Mouse (Mus musculus) heart, embryonic 14.5 days (tissue): ENCODE measurements at regions not wholly inside any gene's neighbourhood (a gene's known extent, or its start where the extent isn't known, plus 50 kb on each side); places are given as distances from the start of the nearest gene placed in this dataset.

ENCODE experiments used
- ATAC-seq: fragments of 200-750 bp; cut with Nextera tagmentation; 2 replicates; pipeline ENCODE4 v1.8.0; 2017; ENCODE audit warnings: low read depth, moderate TSS enrichment; ENCODE audit not compliant: insufficient number of reproducible peaks, insufficient read depth, low FRiP score
- H3K27ac ChIP-seq, 2 experiments: fragments of 200-500 bp in 1 of 2; fragments of 300-500 bp in 1 of 2; sonication (generic) in 1 of 2; replicated peaks in 1 of 2; 2 replicates each; pipeline ENCODE4 v1.5.1; 2012 to 2014; ENCODE audit warnings: low read depth in 2 of 2, low read length in 2 of 2, control low read depth in 1 of 2, mild to moderate bottlenecking in 1 of 2, mixed read lengths in 1 of 2; ENCODE audit not compliant: control insufficient read depth in 1 of 2, insufficient read depth in 1 of 2
- H3K27me3 ChIP-seq: fragments of 300-500 bp; sonication (generic); 2 replicates; pipeline ENCODE4 v1.6.1; 2014; ENCODE audit warnings: mild to moderate bottlenecking, low read length, control low read depth; ENCODE audit not compliant: control insufficient read depth, insufficient read depth
- H3K36me3 ChIP-seq: fragments of 300-500 bp; sonication (generic); 2 replicates; pipeline ENCODE4 v1.6.1; 2014; ENCODE audit warnings: mild to moderate bottlenecking, control low read depth, low read length, mixed read lengths; ENCODE audit not compliant: control insufficient read depth, insufficient read depth
- H3K4me1 ChIP-seq, 2 experiments: fragments of 200-500 bp in 1 of 2; fragments of 300-500 bp in 1 of 2; sonication (generic) in 1 of 2; 2 replicates each; pipeline ENCODE4 v1.6.1; 2012 to 2014; ENCODE audit warnings: low read length in 2 of 2, control low read depth in 1 of 2, mixed read lengths in 1 of 2; ENCODE audit not compliant: control insufficient read depth in 2 of 2, insufficient read depth in 2 of 2
- H3K4me2 ChIP-seq: fragments of 300-500 bp; sonication (generic); 2 replicates; pipeline ENCODE4 v1.6.1; 2014; ENCODE audit warnings: mild to moderate bottlenecking, low read length
- H3K4me3 ChIP-seq, 2 experiments: fragments of 200-500 bp in 1 of 2; fragments of 300-500 bp in 1 of 2; sonication (generic) in 1 of 2; 2 replicates each; pipeline ENCODE4 v1.5.1; 2012 to 2014; ENCODE audit warnings: low read length in 2 of 2, mild to moderate bottlenecking in 2 of 2, control low read depth in 1 of 2, low read depth in 1 of 2, moderate library complexity in 1 of 2; ENCODE audit not compliant: control insufficient read depth in 1 of 2, insufficient read depth in 1 of 2
- H3K9ac ChIP-seq: fragments of 300-500 bp; sonication (generic); 2 replicates; pipeline ENCODE4 v1.6.1; 2014; ENCODE audit warnings: mild to moderate bottlenecking, low read length
- H3K9me3 ChIP-seq: fragments of 300-500 bp; sonication (generic); 2 replicates; pipeline ENCODE4 v1.6.1; 2016; ENCODE audit warnings: low read length, control low read depth; ENCODE audit not compliant: control insufficient read depth
- WGBS: fragments of 180-500 bp; shearing (Covaris S2); extraction: QIAGEN DNeasy Blood & Tissue Kit; methylation state at CpG from one replicate; pipeline ENCODE4 v1.1.7; 2014; 5-methylcytosine and 5-hydroxymethylcytosine counted together

- H3K9me3 ChIP-seq, result peaks cover 6% of the 10 kb centered on the region; the same call in 1 of the 2 replicates
- H3K36me3 ChIP-seq, result no peaks in the 10 kb centered on the region
- H3K4me3 ChIP-seq, result no peak overlapping the region
- H3K9ac ChIP-seq, result no peak overlapping the region
- no peak overlapping the region for H3K4me2 ChIP-seq
- WGBS, result 72% methylated on average over 2 of the region's 2 CpGs
- no peak overlapping the region for H3K27ac ChIP-seq
- H3K27me3 ChIP-seq, result no peaks in the 10 kb centered on the region
- H3K4me1 ChIP-seq, result no peaks in the 10 kb centered on the region
- ATAC-seq, result no peak
Measured at GRCm38 (mm10) chr1:55904571-55904970, 498.9 kb downstream of the Plcl1 start.

GRCm38 (mm10) chr1:55905232-55905631, 499.5 kb downstream of the Plcl1 start:
- Histone ChIP-seq H3K27ac (no peak overlapping the region), H3K4me1 (no peaks in the 10 kb centered on the region), H3K9me3 (peaks cover 6% of the 10 kb centered on the region; the same call in 1 of the 2 replicates), H3K9ac (no peak overlapping the region), H3K27me3 (no peaks in the 10 kb centered on the region), H3K4me2 (no peak overlapping the region), H3K36me3 (no peaks in the 10 kb centered on the region), H3K4me3 (no peak overlapping the region)
- 94% methylated on average over 4 of the region's 4 CpGs for WGBS
- ATAC-seq, result no peak

GRCm38 (mm10) chr1:55910024-55910423, 504.3 kb downstream of the Plcl1 start:
- Histone ChIP-seq H3K4me1 (no peaks in the 10 kb centered on the region), H3K9me3 (peaks cover 6% of the 10 kb centered on the region; the same call in 1 of the 2 replicates), H3K27ac (no peak overlapping the region), H3K9ac (no peak overlapping the region), H3K4me2 (no peak overlapping the region), H3K36me3 (no peaks in the 10 kb centered on the region), H3K4me3 (no peak overlapping the region), H3K27me3 (no peaks in the 10 kb centered on the region)
- no peak for ATAC-seq
- WGBS, result 82% methylated on average over 2 of the region's 2 CpGs

- no peaks in the 10 kb centered on the region for H3K27me3 ChIP-seq
- no peak overlapping the region for H3K27ac ChIP-seq
- ATAC-seq, result no peak
- no peaks in the 10 kb centered on the region for H3K9me3 ChIP-seq
- no peak overlapping the region for H3K4me2 ChIP-seq
- no peak overlapping the region for H3K9ac ChIP-seq
- H3K4me3 ChIP-seq, result no peak overlapping the region
- H3K36me3 ChIP-seq, result no peaks in the 10 kb centered on the region
- WGBS, result 74% methylated on average over 3 of the region's 3 CpGs
- H3K4me1 ChIP-seq, result no peaks in the 10 kb centered on the region
Measured at GRCm38 (mm10) chr1:55914284-55914683, 508.6 kb downstream of the Plcl1 start.

GRCm38 (mm10) chr1:55915940-55916339, 510.2 kb downstream of the Plcl1 start:
- H3K9ac ChIP-seq, result no peak overlapping the region
- H3K27ac ChIP-seq, result no peak overlapping the region
- H3K36me3 ChIP-seq, result no peaks in the 10 kb centered on the region
- H3K4me1 ChIP-seq, result no peaks in the 10 kb centered on the region
- WGBS, result 48% methylated on average over 11 of the region's 11 CpGs
- H3K27me3 ChIP-seq, result no peaks in the 10 kb centered on the region
- ATAC-seq, result no peak
- no peak overlapping the region for H3K4me2 ChIP-seq
- no peak overlapping the region for H3K4me3 ChIP-seq
- no peaks in the 10 kb centered on the region for H3K9me3 ChIP-seq

GRCm38 (mm10) chr1:55919516-55919915, 513.8 kb downstream of the Plcl1 start:
- no peaks in the 10 kb centered on the region for H3K36me3 ChIP-seq
- no peaks in the 10 kb centered on the region for H3K9me3 ChIP-seq
- H3K9ac ChIP-seq, result no peak overlapping the region
- no peak overlapping the region for H3K4me2 ChIP-seq
- no peaks in the 10 kb centered on the region for H3K27me3 ChIP-seq
- no peaks in the 10 kb centered on the region for H3K4me1 ChIP-seq
- ATAC-seq, result no peak
- H3K27ac ChIP-seq, result no peak overlapping the region
- no peak overlapping the region for H3K4me3 ChIP-seq

GRCm38 (mm10) chr1:55946786-55947549, 541.2 kb downstream of the Plcl1 start:
- Histone ChIP-seq H3K4me1 (no peaks in the 10 kb centered on the region), H3K27me3 (no peaks in the 10 kb centered on the region), H3K27ac (no peak overlapping the region), H3K4me3 (no peak overlapping the region), H3K36me3 (no peaks in the 10 kb centered on the region), H3K4me2 (no peak overlapping the region), H3K9ac (no peak overlapping the region), H3K9me3 (no peaks in the 10 kb centered on the region)
- WGBS, result 58% methylated on average over 3 of the region's 3 CpGs
- ATAC-seq, result no peak
